Mouse (Mus musculus) bone marrow, adult 2 months (tissue): Measurements from ENCODE around the gene Kif5c. TPM values are rescaled to one million over a fixed set of nuclear protein-coding genes. Genes with fewer than 3 reads are reported as not detected.

Experiments used
- H3K27ac ChIP-seq: fragments of 200-500 bp; 2 replicates; pipeline ENCODE4 v1.5.1; 2012; ENCODE audit warnings: low read depth, mild to moderate bottlenecking, control low read depth, inconsistent platforms, low read length; ENCODE audit not compliant: control insufficient read depth, poor library complexity, insufficient read depth
- H3K4me1 ChIP-seq: fragments of 200-500 bp; 2 replicates; pipeline ENCODE4 v1.6.1; 2011; ENCODE audit warnings: low read length; ENCODE audit not compliant: control insufficient read depth, insufficient read depth
- H3K4me3 ChIP-seq: fragments of 200-500 bp; replicated peaks from 2 replicates; pipeline ENCODE3; 2011; ENCODE audit warnings: mild to moderate bottlenecking, low read depth, low read length, control low read depth; ENCODE audit not compliant: control insufficient read depth
- CTCF ChIP-seq: fragments of 200-500 bp; IDR thresholded peaks from 2 replicates; pipeline ENCODE4 v1.5.1; 2011; ENCODE audit warnings: low read length, control low read depth; ENCODE audit not compliant: control insufficient read depth, insufficient read depth
- POLR2A ChIP-seq: fragments of 200-500 bp; IDR thresholded peaks from 2 replicates; pipeline ENCODE4 v1.6.1; 2011; ENCODE audit warnings: low read depth, mild to moderate bottlenecking, control low read depth, low read length, borderline replicate concordance; ENCODE audit not compliant: control insufficient read depth
- WGBS: fragments of 180-500 bp; shearing (Covaris S2); methylation state at CpG from one replicate; pipeline ENCODE4 v1.1.7; 2018; 5-methylcytosine and 5-hydroxymethylcytosine counted together
- polyA plus RNA-seq: library from polyadenylated mRNA; stranded (reverse); fragments of >200 nt; gene quantifications from 2 replicates; pipeline ENCODE4 v1.2.4, GENCODE M21; 2011; ENCODE audit warnings: low replicate concordance; ENCODE audit not compliant: missing spikeins, insufficient read depth, insufficient read length

The Kif5c gene
- polyA plus RNA-seq, 1 experiment = 0.50 TPM

DNA sequence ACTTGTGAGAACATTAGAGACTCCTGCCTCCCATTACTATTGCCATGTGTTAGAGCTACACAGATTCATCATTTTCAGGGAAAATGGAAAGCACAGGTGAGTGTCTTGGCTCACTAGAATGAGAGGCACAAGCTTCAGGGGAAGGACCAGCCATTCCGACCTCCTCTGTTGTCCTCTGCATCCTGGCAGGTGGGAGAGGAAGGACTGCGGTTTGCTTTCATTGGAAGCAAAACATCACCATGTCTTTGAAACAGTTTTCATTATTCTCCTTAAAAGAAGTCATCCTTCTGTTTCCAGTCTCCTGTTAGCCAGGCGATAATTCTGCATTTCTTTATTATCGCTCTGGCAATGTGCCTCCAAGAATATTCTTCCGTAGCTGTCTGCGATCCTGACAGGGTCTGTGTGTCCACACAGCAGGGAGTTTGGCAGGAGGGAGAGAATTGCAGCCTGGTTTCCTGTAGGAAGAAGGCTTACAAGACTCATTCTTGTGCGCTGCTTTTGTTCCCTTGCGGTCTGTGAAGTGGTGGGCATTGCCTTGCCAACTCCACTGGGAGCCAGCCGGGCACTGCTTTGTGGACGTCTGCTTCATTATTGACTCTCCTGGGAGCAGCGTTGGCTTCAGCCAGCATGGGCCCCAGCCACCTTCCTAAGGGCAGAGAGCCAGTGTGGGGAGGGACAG, 36.2 kb downstream of the Kif5c start:
- TF ChIP-seq POLR2A = no peak
- no peak for TF ChIP-seq CTCF
- Histone ChIP-seq H3K4me3 (no peak overlapping the region), H3K4me1 (no peaks in the 10 kb centered on the region; the same call in 1 of the 2 replicates), H3K27ac (no peak overlapping the region)
- WGBS = 78% methylated on average over 11 of the region's 11 CpGs

DNA sequence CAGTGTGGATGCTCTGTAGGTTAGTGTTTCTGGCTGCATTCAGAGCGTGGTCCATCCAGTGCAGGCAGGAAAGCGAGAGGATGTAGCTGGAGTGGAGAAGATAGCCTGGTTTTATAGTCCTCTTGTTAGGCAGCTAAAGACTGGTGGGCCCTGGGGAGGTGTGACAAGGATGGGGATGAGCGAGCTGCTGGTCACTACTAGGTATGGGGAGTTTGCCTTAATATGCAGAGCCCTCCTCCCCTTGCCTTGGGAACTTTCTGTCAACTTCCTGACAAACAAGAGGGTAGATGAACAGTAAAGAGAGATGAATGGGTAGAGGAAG, 36.7 kb downstream of the Kif5c start:
- no peak overlapping the region for H3K27ac ChIP-seq
- H3K4me3 ChIP-seq = no peak overlapping the region
- no peaks in the 10 kb centered on the region; the same call in 1 of the 2 replicates for H3K4me1 ChIP-seq
- TF ChIP-seq CTCF (no peak), POLR2A (no peak)
- 73% methylated on average over 3 of the region's 3 CpGs for WGBS

DNA sequence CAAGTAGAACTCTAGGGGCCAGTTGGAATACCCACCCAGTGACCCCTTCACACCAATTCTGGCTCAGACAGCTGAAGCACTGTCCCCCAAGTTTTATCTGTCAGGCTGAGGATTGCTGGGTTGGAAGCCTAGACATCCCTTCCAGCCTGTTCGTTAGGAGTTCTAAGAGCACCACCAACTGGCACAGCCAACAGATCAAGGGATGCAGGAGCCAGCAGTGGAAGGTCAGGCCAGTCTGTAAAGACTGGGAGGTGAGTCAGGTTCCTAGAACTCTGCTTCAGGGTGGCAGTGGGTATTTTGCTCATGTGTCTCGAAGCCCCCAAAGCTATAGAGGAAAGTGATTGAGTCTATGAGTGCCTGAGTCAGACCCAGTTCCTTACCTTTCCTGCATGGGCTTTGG, 37.9 kb downstream of the Kif5c start:
- no peak for TF ChIP-seq CTCF
- no peak for TF ChIP-seq POLR2A
- H3K4me3 ChIP-seq = no peak overlapping the region
- WGBS = 87% methylated on average over 2 of the region's 2 CpGs
- no peaks in the 10 kb centered on the region; the same call in 1 of the 2 replicates for H3K4me1 ChIP-seq
- H3K27ac ChIP-seq = no peak overlapping the region

DNA sequence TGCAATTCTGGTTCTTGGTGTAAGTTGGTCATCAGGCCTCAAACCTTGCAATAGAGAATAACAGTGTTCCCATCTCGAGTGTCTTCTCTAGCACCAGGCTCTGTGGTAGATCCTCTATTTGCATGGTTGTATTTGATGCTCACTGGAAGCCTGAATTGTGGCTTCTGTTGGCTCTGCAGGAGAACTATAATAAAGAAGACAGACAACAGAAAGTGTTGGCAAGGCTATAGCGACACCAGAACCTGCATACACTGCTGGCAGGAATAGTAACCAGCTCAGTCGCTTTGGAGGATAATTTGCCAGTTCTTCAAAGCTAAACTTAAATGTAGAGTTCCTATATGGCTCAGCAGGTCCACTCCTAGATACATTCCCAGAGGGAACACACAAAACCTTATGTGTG, 38.6 kb downstream of the Kif5c start:
- Histone ChIP-seq H3K4me3 (no peak overlapping the region), H3K4me1 (no peaks in the 10 kb centered on the region; the same call in 1 of the 2 replicates), H3K27ac (no peak overlapping the region)
- no peak for TF ChIP-seq CTCF
- TF ChIP-seq POLR2A = no peak
- 74% methylated on average over 3 of the region's 3 CpGs for WGBS

DNA sequence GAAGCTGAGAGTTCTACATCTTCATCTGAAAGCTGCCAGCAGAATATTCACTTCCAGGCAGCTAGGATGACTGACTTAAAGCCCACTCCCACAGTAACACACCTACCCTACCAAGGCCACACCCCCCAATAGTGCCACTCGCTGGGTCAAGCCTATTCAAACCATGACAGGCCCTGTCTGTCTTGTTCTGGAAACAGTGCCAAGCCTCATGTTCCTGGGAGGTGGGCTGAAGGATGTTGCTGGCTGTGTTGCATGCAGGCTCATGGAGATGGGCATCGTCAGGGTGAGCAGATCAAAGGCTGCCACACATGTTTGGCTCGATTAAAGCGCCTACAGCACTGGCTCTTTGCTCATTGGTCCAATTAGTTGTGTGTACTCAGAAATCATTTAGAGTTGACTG, 39.9 kb downstream of the Kif5c start:
- Histone ChIP-seq H3K4me3 (no peak overlapping the region), H3K4me1 (no peaks in the 10 kb centered on the region; the same call in 1 of the 2 replicates), H3K27ac (no peak overlapping the region)
- WGBS = 75% methylated on average over 4 of the region's 4 CpGs
- TF ChIP-seq CTCF (no peak), POLR2A (no peak)

DNA sequence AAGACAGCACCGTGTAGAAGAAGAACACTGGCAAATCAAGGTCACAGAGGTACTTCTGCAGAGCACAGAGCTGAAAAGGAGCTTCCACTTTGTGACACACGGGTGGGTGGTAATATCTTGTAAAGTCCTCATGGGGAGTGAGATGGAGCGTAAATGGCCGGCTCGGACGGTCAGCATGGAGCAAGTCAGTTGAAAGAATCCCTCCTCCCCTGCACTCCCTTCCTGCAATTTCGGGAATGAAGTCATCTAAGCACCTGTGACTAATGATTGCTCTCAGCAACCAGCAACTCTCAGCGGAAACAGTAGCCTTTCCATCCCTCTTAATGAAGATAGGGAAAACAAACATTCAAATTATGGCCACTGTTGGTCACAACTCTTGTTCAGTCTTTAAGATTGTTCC, 40.9 kb downstream of the Kif5c start:
- TF ChIP-seq POLR2A = no peak
- 68% methylated on average over 8 of the region's 8 CpGs for WGBS

DNA sequence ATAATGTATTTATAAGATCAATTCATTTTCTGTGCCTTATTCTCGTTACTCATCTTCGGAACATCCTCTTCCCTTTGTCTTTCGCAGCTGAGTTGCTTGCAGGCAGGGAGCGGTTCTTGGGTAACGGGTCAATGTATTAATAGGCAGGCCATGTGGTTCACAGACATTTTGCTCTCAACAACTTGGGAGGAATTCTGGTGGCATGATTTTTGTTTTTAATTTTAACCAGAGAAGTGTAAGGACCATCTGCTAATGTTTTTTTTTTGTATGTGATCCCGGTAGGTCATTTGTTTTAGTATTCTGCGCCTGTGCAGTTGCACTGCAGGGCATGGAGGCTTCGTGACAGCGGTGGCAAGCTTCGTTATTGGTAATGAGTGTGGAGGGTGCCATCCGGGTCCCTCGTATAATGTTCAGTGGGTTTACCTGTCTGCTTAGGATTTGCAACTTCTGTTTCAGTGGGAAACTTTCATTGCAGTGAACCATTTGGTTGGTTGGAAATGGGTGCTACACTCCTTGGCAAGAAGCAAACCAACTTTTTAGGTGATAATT, 41.4 kb downstream of the Kif5c start:
- WGBS = 84% methylated on average over 12 of the region's 12 CpGs
- TF ChIP-seq CTCF (no peak), POLR2A (no peak)
- Histone ChIP-seq H3K27ac (no peak overlapping the region), H3K4me1 (no peaks in the 10 kb centered on the region; the same call in 1 of the 2 replicates), H3K4me3 (no peak overlapping the region)

More for the DNA sequence above, 40.9 kb downstream of the Kif5c start:
- H3K27ac ChIP-seq = no peak overlapping the region
- no peaks in the 10 kb centered on the region; the same call in 1 of the 2 replicates for H3K4me1 ChIP-seq
- no peak overlapping the region for H3K4me3 ChIP-seq

DNA sequence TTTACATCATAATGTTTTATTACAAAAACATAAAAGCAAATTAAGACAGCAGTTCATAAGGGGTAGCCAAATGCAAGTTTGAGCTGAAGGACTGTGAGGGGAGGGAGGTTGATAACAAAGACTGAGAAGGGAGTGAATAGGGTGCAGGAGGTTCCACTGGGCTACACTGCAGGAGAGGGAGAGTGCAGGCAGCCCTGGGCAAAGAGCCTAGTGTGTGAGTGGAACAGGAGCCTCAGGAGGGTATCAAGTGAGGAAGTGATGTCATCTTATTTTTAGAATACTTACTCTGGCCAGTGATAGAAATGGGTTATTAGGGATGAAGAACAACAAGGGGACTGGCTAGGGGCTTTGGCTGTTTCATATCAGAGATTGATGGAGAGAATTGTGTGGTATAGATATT, 42.2 kb downstream of the Kif5c start:
- TF ChIP-seq CTCF (no peak), POLR2A (no peak)
- no peak overlapping the region for H3K4me3 ChIP-seq
- no peaks in the 10 kb centered on the region; the same call in 1 of the 2 replicates for H3K4me1 ChIP-seq
- no peak overlapping the region for H3K27ac ChIP-seq
